Mouse (Mus musculus): ENCODE results near the gene 4930412O13Rik.

GRCm38 (mm10) chr2:9918691-9919471 is 37.8 kb downstream of the 4930412O13Rik start:
- TF ChIP-seq POLR2A (IDR thresholded peaks at IDR 0.05; ENCODE audit: low read depth, low read length) = no peak
- no peak for TF ChIP-seq KAT2A (IDR thresholded peaks at IDR 0.05; ENCODE audit: insufficient replicate concordance, low read length)
